Mouse (Mus musculus) cerebellum, adult 2 months (tissue): Measurements from ENCODE around the gene Zfp87. TPM values are rescaled to one million over a fixed set of nuclear protein-coding genes. Genes with fewer than 3 reads are reported as not detected.

Experiments used
- DNase-seq, 2 experiments: peaks; one replicate each; pipeline ENCODE4 v3.0.0; 2021
- H3K27ac ChIP-seq: fragments of 200-500 bp; 2 replicates; pipeline ENCODE4 v1.5.1; 2012; ENCODE audit warnings: low read length, control low read depth, inconsistent platforms; ENCODE audit not compliant: insufficient read depth
- H3K27me3 ChIP-seq: fragments of 200-500 bp; 2 replicates; pipeline ENCODE4 v1.6.1; 2012; ENCODE audit warnings: inconsistent platforms, mild to moderate bottlenecking, low read length, moderate library complexity; ENCODE audit not compliant: control insufficient read depth, insufficient read depth
- H3K4me1 ChIP-seq: fragments of 200-500 bp; 2 replicates; pipeline ENCODE4 v1.6.1; 2011; ENCODE audit warnings: low read length; ENCODE audit not compliant: control insufficient read depth, insufficient read depth
- H3K4me3 ChIP-seq: fragments of 200-500 bp; replicated peaks from 2 replicates; pipeline ENCODE3; 2011; ENCODE audit warnings: mild to moderate bottlenecking, low read depth, low read length, control low read depth; ENCODE audit not compliant: insufficient read depth
- CTCF ChIP-seq: fragments of 200-500 bp; IDR thresholded peaks from 2 replicates; pipeline ENCODE4 v1.5.1; 2011; ENCODE audit warnings: low read depth, mild to moderate bottlenecking, control low read depth, low read length, moderate library complexity, borderline replicate concordance; ENCODE audit not compliant: insufficient read depth
- POLR2A ChIP-seq: fragments of 200-500 bp; IDR thresholded peaks from 2 replicates; pipeline ENCODE4 v1.6.1; 2011; ENCODE audit warnings: low read length, control low read depth, borderline replicate concordance; ENCODE audit not compliant: insufficient read depth
- WGBS: fragments of 180-500 bp; shearing (Covaris S2); methylation state at CpG from one replicate; pipeline ENCODE4 v1.1.7; 2018; 5-methylcytosine and 5-hydroxymethylcytosine counted together
- polyA plus RNA-seq: library from polyadenylated mRNA; depleted of rRNA; stranded (reverse); fragments of >200 nt; gene quantifications from 2 replicates; pipeline ENCODE4 v1.2.3, GENCODE M21; 2012; rRNA removed

Gene Zfp87
- polyA plus RNA-seq, 1 experiment = 29.0 TPM

DNA sequence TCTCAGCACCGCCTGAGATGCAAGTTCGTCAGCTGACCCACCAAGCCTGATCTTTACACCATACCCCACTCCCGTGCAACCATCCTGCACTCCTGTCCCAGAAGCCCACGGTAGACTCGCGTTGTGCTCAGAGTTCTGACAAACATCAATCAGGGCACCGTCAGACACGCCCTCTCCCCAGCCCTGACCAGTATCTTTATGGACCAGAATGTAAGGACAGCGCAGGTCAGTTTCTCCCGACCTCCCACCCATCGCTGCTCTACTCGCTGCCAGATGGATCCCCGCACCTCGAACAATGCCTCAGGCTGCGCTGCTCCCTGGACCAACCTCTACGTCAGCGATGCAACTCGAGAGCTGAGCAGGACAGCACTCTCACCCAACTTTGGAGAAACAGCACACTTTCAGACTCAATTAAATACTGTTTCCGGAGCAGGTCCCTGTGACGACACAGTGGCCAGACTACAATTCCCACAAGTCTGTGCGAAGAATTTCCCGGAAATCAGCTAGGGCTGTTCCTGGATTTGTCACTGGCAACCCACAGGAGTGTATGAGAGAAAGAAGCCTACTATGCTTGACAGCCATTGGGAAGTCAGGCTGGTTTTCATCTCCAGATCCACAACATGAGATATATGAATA, 25.8 kb downstream of the Zfp87 start, which contains the start of gene Zfp58:
Zfp58 (minus strand) TSS at position 472 of the 636 bp plus-strand sequence.
- peak; percentile 83 to 89 for DNase-seq
- H3K4me1 ChIP-seq = peaks cover 6% of the 10 kb centered on the region; the same call in 1 of the 2 replicates
- peak within 1 kb of the TSS; percentile 74 for H3K4me3 ChIP-seq
- TF ChIP-seq POLR2A (peak; percentile 34; the same call in 1 of the 2 replicates), CTCF (no peak)
- no peaks in the 10 kb centered on the region for H3K27me3 ChIP-seq
- under 1% methylated on average over 22 of the region's 22 CpGs for WGBS
- H3K27ac ChIP-seq = no peak within 1 kb of the TSS

DNA sequence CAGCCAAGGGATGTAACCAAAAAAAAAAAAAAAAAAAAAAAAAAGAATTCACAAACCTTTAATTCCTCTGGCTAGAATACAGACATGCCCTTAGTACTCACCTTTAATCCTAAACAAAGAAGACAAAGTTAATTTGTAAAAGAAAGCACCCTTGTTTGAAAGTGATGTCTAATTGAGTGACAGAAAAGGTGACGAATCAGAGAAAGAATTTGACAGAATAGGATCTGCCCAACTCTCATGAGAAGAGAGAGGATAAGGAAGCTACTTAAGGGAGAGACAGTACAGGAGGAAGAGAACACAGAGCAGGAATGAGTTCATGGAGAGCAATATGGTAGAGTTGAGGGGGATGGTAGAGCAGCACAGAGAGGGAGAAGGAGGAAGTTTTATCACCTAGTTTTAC, 30.3 kb downstream of the Zfp87 start:
- 93% methylated on average over 1 of the region's 1 CpGs for WGBS
- Histone ChIP-seq H3K4me3 (no peak overlapping the region), H3K27ac (no peak overlapping the region), H3K27me3 (no peaks in the 10 kb centered on the region), H3K4me1 (peaks cover 6% of the 10 kb centered on the region; the same call in 1 of the 2 replicates)
- DNase-seq = no peak
- no peak for TF ChIP-seq POLR2A
- TF ChIP-seq CTCF = no peak

DNA sequence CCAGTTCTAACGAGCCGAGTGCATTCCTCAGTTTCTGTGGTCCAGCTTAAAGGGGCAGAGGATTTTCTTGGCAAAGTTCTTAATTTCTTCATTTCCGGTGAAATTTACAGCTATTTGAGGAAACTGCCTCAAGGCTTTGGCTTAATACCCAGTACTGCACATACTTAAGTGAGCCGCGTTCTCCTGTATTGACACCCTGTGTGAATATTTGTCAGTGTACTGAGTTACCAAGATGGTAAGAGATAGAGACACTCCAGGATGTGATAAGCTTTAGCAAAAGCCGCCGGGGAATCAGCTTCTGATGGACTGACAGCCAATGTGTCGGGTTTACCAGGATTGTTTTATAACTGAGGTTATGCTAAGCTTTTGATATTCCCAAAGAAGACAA, 41.6 kb downstream of the Zfp87 start:
- WGBS = 26% methylated on average over 8 of the region's 8 CpGs
- TF ChIP-seq CTCF (no peak), POLR2A (no peak)
- Histone ChIP-seq H3K4me3 (peak overlapping the region; percentile 80), H3K27ac (peak overlapping the region; percentile 24; the same call in 1 of the 2 replicates), H3K27me3 (no peaks in the 10 kb centered on the region), H3K4me1 (no peaks in the 10 kb centered on the region)
- DNase-seq = no peak

DNA sequence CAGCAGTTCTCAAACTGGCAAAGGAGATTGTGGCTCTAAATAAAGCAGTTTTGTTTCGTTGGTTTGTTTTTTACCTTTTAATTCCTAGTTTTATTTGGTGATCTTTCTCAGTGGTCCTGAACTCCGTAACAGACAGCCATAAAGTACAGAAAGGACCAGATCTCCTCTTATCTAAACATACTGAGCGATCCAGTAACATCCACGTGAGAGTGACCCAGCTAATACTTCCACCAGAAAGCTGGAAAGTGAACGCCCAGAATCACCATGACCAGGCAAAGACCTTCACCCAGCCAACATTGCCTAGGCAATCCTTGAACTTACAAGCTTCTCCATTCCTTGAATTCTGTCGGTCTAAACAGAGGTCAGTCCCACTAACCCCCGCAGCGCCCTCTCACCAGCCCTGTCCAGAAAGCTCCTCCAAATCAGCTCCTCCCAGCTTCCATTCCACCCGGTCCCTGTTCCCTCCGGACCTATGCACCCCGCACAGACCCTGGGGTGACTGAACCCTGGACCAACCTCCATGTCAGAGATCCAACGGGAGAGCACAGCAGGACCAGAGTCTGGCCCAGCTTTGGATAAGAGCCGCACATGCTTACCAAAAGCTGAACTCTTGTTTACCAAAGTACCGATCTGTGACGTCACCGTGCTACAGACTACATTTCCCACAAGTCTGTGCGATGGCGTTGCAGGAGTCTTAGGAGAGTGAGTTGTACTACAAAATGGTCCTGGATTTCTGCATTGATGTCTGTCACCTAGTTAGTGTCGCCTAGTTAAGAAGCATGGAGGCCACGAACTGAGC, 42.2 kb downstream of the Zfp87 start, which contains the start of gene Zfp874b:
Zfp874b (minus strand) TSS at position 634 of the 799 bp plus-strand sequence.
- H3K4me3 ChIP-seq = peak within 1 kb of the TSS; percentile 80
- TF ChIP-seq POLR2A = peak; percentile 50; the same call in 1 of the 2 replicates
- TF ChIP-seq CTCF = no peak
- peak within 1 kb of the TSS; percentile 71 for H3K27ac ChIP-seq
- no peaks in the 10 kb centered on the region for H3K27me3 ChIP-seq
- no peaks in the 10 kb centered on the region for H3K4me1 ChIP-seq
- DNase-seq = peak; percentile 91 to 92
- WGBS = 2% methylated on average over 20 of the region's 20 CpGs

DNA sequence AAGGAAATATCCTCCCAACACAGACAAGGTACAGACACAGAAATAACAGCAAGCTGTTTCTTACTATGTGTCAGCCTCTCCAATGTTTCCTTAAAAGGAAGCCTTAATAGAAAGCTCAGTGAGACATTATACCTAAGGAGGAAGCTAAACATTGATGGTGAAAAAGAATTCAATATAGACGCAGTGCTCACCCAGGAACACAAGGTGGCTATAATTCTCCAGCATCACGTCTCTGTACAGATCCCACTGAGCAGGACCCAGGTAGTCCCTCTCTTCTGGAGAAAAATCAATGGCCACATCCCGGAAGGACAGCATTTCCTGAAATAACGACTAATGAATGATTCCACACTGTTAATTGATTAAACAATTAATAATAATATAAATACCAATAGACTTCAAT, 44.4 kb downstream of the Zfp87 start:
- H3K4me1 ChIP-seq = no peaks in the 10 kb centered on the region
- no peak overlapping the region for H3K27ac ChIP-seq
- TF ChIP-seq CTCF = no peak
- TF ChIP-seq POLR2A = no peak
- WGBS = 62% methylated on average over 4 of the region's 4 CpGs
- no peak overlapping the region for H3K4me3 ChIP-seq
- DNase-seq = no peak
- no peaks in the 10 kb centered on the region for H3K27me3 ChIP-seq

DNA sequence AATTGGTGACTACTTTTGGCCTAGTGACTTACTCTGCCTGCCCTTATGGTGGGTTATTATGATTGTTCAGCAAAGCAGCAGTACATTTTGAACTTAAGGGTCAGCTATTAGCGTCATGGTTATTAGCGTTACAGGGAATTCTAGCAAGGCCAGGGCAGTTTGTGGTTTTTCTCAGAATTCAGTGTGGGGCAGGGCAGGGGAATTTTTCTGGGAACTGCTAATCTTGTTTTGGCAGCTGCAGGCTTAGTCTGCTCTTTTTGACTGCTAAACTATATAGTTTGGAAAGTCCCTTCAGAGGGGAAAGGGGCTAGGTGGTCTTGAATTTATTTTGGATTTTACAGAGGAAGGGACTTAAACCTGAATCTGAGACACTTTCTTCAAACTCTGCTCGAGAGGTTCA, 56.7 kb downstream of the Zfp87 start:
- TF ChIP-seq CTCF (no peak), POLR2A (no peak)
- H3K4me1 ChIP-seq = no peaks in the 10 kb centered on the region
- H3K27me3 ChIP-seq = no peaks in the 10 kb centered on the region
- no peak overlapping the region for H3K27ac ChIP-seq
- H3K4me3 ChIP-seq = no peak overlapping the region
- no peak for DNase-seq
- 88% methylated on average over 3 of the region's 3 CpGs for WGBS

Other genes starting within 250 kb of the Zfp87 start
- 4.0 TPM in 2 replicates for gene Zfp458, start 247.7 kb downstream of the Zfp87 start, polyA plus RNA-seq
- 2.9 and 3.4 TPM in 2 replicates for gene Zfp457, start 219.7 kb downstream of the Zfp87 start, polyA plus RNA-seq
- 2.3 and 2.4 TPM in 2 replicates for gene Zfp595, start 193.6 kb downstream of the Zfp87 start, polyA plus RNA-seq
- gene Gm28044, start 165.6 kb downstream of the Zfp87 start, polyA plus RNA-seq = 0.43 TPM in 1 of 2 replicates, not detected in the other
- gene Zfp953, start 165.6 kb downstream of the Zfp87 start, polyA plus RNA-seq = 0.44 and 0.59 TPM in 2 replicates
- gene Gm28041, start 150.4 kb downstream of the Zfp87 start, polyA plus RNA-seq = not detected in 2 replicates
- gene Zfp456, start 150.4 kb downstream of the Zfp87 start, polyA plus RNA-seq = 0.30 and 0.77 TPM in 2 replicates
- gene Zfp429, start 126.4 kb downstream of the Zfp87 start, polyA plus RNA-seq = 2.9 and 3.2 TPM in 2 replicates
- 0.97 and 1.0 TPM in 2 replicates for gene Zfp459, start 104.8 kb downstream of the Zfp87 start, polyA plus RNA-seq
- gene Zfp874a, start 74.6 kb downstream of the Zfp87 start, polyA plus RNA-seq = 7.4 and 8.4 TPM in 2 replicates
- 10.0 and 12.6 TPM in 2 replicates for gene Zfp874b, start 41.9 kb downstream of the Zfp87 start, polyA plus RNA-seq
- gene Zfp58, start 25.6 kb downstream of the Zfp87 start, polyA plus RNA-seq = 7.1 and 7.7 TPM in 2 replicates
- gene Gm26965, start within 50 bp of the Zfp87 start, polyA plus RNA-seq = not detected in 2 replicates
- 6.8 and 7.0 TPM in 2 replicates for gene Zfp748, start 27.7 kb upstream of the Zfp87 start, polyA plus RNA-seq
- gene Zfp729b, start 83.5 kb upstream of the Zfp87 start, polyA plus RNA-seq = 3.8 TPM in 2 replicates
- not detected in 2 replicates for gene Gm49345, start 111.6 kb upstream of the Zfp87 start, polyA plus RNA-seq
- 4.2 and 5.1 TPM in 2 replicates for gene Zfp729a, start 111.6 kb upstream of the Zfp87 start, polyA plus RNA-seq
- gene Zfp738, start 160.9 kb upstream of the Zfp87 start, polyA plus RNA-seq = 11.5 and 13.5 TPM in 2 replicates
- gene Zfp65, start 203.0 kb upstream of the Zfp87 start, polyA plus RNA-seq = 4.4 and 4.9 TPM in 2 replicates
- 4.0 and 5.0 TPM in 2 replicates for gene Zfp85, start 229.1 kb upstream of the Zfp87 start, polyA plus RNA-seq